Comparison of ENCODE assay signal across 8 mouse cellular contexts in genomic region chr4:134914864-134915209, GRCm38 (mm10). TPM values are rescaled to one million over a fixed set of nuclear protein-coding genes. Genes with fewer than 3 reads are reported as not detected.
DNase-seq lines count a peak whose midpoint lies in the region; ATAC-seq and TF ChIP-seq lines count a peak whose summit lies in the region.

Gene Tmem50a (minus strand): TSS chr4:134915024.

- H3K9me3 ChIP-seq in forebrain, embryonic 13.5 days (replicated peaks): no peaks in the 10 kb centered on the region
- H3K9me3 ChIP-seq in heart, postnatal 0 days (replicated peaks; ENCODE audit: control insufficient read depth, low read length): no peaks in the 10 kb centered on the region
- no peaks in the 10 kb centered on the region for H3K9me3 ChIP-seq in liver, embryonic 16.5 days (replicated peaks; ENCODE audit: control insufficient read depth, low read length)
- H3K9me3 ChIP-seq in neural tube, embryonic 12.5 days: peaks cover 4% of the 10 kb centered on the region; the same call in 1 of the 2 replicates
- H3K9me3 ChIP-seq in stomach, postnatal 0 days (ENCODE audit: control insufficient read depth, low read length): no peaks in the 10 kb centered on the region

- peak within 1 kb of the TSS; percentile 70 for H3K4me2 ChIP-seq in forebrain, embryonic 13.5 days
- peak within 1 kb of the TSS; percentile 68 for H3K4me2 ChIP-seq in heart, postnatal 0 days (ENCODE audit: low read depth, low read length)
- peak within 1 kb of the TSS; percentile 69 for H3K4me2 ChIP-seq in liver, embryonic 16.5 days (ENCODE audit: low read depth, low read length)
- H3K4me2 ChIP-seq in neural tube, embryonic 12.5 days (replicated peaks): peak within 1 kb of the TSS; percentile 74
- peak within 1 kb of the TSS; percentile 70 for H3K4me2 ChIP-seq in stomach, postnatal 0 days (replicated peaks; ENCODE audit: low read depth)

- peaks cover 25% of the 10 kb centered on the region for H3K36me3 ChIP-seq in forebrain, embryonic 13.5 days (ENCODE audit: poor library complexity, severe bottlenecking)
- H3K36me3 ChIP-seq in heart, postnatal 0 days (replicated peaks; ENCODE audit: control insufficient read depth, insufficient read depth, low read length): peaks cover 12% of the 10 kb centered on the region
- H3K36me3 ChIP-seq in liver, embryonic 16.5 days (ENCODE audit: control insufficient read depth, insufficient read depth): peaks cover 5% of the 10 kb centered on the region
- H3K36me3 ChIP-seq in neural tube, embryonic 12.5 days: peaks cover 15% of the 10 kb centered on the region
- no peaks in the 10 kb centered on the region for H3K36me3 ChIP-seq in stomach, postnatal 0 days (ENCODE audit: control insufficient read depth, insufficient read depth, low read length)

- DNase-seq in ES-CJ7 (ENCODE audit: low read depth, low spot score): peak; percentile 97
- DNase-seq in heart, postnatal 0 days (ENCODE audit: low spot score): peak; percentile 95
- peak; percentile 97 to 98 for DNase-seq in kidney, postnatal 4 days
- peak; percentile 96 for DNase-seq in stomach, postnatal 0 days (ENCODE audit: low spot score)

- ATAC-seq in cerebellum, adult (ENCODE audit: insufficient number of reproducible peaks, low FRiP score, low TSS enrichment): peak; percentile 58; the same call in 1 of the 2 replicates
- peak; percentile 94 for ATAC-seq in forebrain, embryonic 13.5 days
- ATAC-seq in heart, postnatal 0 days (ENCODE audit: insufficient read depth, low read depth): peak; percentile 91
- peak; percentile 93 for ATAC-seq in liver, embryonic 16.5 days (ENCODE audit: low read depth)
- ATAC-seq in neural tube, embryonic 12.5 days (ENCODE audit: low FRiP score, low read depth): peak; percentile 88
- peak; percentile 93 for ATAC-seq in stomach, postnatal 0 days (ENCODE audit: low FRiP score, low TSS enrichment)

- under 1% methylated on average over 25 of the region's 25 CpGs for WGBS in forebrain, embryonic 13.5 days
- 0% methylated on average over 25 of the region's 25 CpGs for WGBS in heart, postnatal 0 days
- 0% methylated on average over 25 of the region's 25 CpGs for WGBS in liver, embryonic 16.5 days (ENCODE audit: insufficient replicate concordance)
- WGBS in neural tube, embryonic 12.5 days: under 1% methylated on average over 25 of the region's 25 CpGs
- WGBS in stomach, postnatal 0 days: under 1% methylated on average over 25 of the region's 25 CpGs

- peak within 1 kb of the TSS; percentile 84 for H3K4me3 ChIP-seq in forebrain, embryonic 13.5 days
- peak within 1 kb of the TSS; percentile 88 for H3K4me3 ChIP-seq in heart, postnatal 0 days (ENCODE audit: low read depth, low read length)
- H3K4me3 ChIP-seq in liver, embryonic 16.5 days (ENCODE audit: low read depth, low read length): peak within 1 kb of the TSS; percentile 91
- peak within 1 kb of the TSS; percentile 87 for H3K4me3 ChIP-seq in neural tube, embryonic 12.5 days
- peak within 1 kb of the TSS; percentile 90 for H3K4me3 ChIP-seq in stomach, postnatal 0 days (ENCODE audit: low read depth, low read length)

- H3K4me1 ChIP-seq in forebrain, embryonic 13.5 days: peaks cover 19% of the 10 kb centered on the region
- H3K4me1 ChIP-seq in heart, postnatal 0 days (ENCODE audit: control insufficient read depth, insufficient read depth): peaks cover 13% of the 10 kb centered on the region
- H3K4me1 ChIP-seq in liver, embryonic 16.5 days (ENCODE audit: control insufficient read depth, low read depth, low read length): peaks cover 49% of the 10 kb centered on the region
- H3K4me1 ChIP-seq in neural tube, embryonic 12.5 days: peaks cover 6% of the 10 kb centered on the region
- H3K4me1 ChIP-seq in stomach, postnatal 0 days (replicated peaks; ENCODE audit: control insufficient read depth, insufficient read depth): peaks cover 3% of the 10 kb centered on the region; the same call in 1 of the 2 replicates

- H3K9ac ChIP-seq in forebrain, embryonic 13.5 days: peak within 1 kb of the TSS; percentile 87
- peak within 1 kb of the TSS; percentile 85 for H3K9ac ChIP-seq in heart, postnatal 0 days (replicated peaks; ENCODE audit: low read depth, low read length)
- H3K9ac ChIP-seq in liver, embryonic 16.5 days (ENCODE audit: low read depth, low read length): peak within 1 kb of the TSS; percentile 96
- peak within 1 kb of the TSS; percentile 92 for H3K9ac ChIP-seq in neural tube, embryonic 12.5 days
- H3K9ac ChIP-seq in stomach, postnatal 0 days (ENCODE audit: low read length): peak within 1 kb of the TSS; percentile 87

- no peak for TF ChIP-seq CTCF in heart, postnatal 0 days (IDR thresholded peaks at IDR 0.05; ENCODE audit: low read depth)
- TF ChIP-seq CTCF in stomach, postnatal 0 days (IDR thresholded peaks at IDR 0.05; ENCODE audit: low read depth): no peak

- H3K27ac ChIP-seq in forebrain, embryonic 13.5 days: peak within 1 kb of the TSS; percentile 82
- H3K27ac ChIP-seq in heart, postnatal 0 days (ENCODE audit: low read depth): peak within 1 kb of the TSS; percentile 95
- H3K27ac ChIP-seq in liver, embryonic 16.5 days (ENCODE audit: low read length): peak within 1 kb of the TSS; percentile 100
- peak within 1 kb of the TSS; percentile 74 for H3K27ac ChIP-seq in neural tube, embryonic 12.5 days
- peak within 1 kb of the TSS; percentile 98 for H3K27ac ChIP-seq in stomach, postnatal 0 days (replicated peaks)

- H3K27me3 ChIP-seq in forebrain, embryonic 13.5 days: no peaks in the 10 kb centered on the region
- no peaks in the 10 kb centered on the region for H3K27me3 ChIP-seq in heart, postnatal 0 days (ENCODE audit: control insufficient read depth, insufficient read depth, low read length)
- H3K27me3 ChIP-seq in liver, embryonic 16.5 days (ENCODE audit: control insufficient read depth, insufficient read depth, low read depth, low read length): no peaks in the 10 kb centered on the region
- H3K27me3 ChIP-seq in neural tube, embryonic 12.5 days (replicated peaks): no peaks in the 10 kb centered on the region
- H3K27me3 ChIP-seq in stomach, postnatal 0 days (ENCODE audit: control insufficient read depth, insufficient read depth, low read length): no peaks in the 10 kb centered on the region

- 0 out of 2 replicates have a peak, but pooled peaks have one; percentile 47 for TF ChIP-seq EP300 in heart, postnatal 0 days (IDR thresholded peaks at IDR 0.05; ENCODE audit: low read depth)
- TF ChIP-seq EP300 in stomach, postnatal 0 days (optimal IDR thresholded peaks at IDR 0.05): no peak

RNA-seq across cellular contexts. Expression of gene Tmem50a, which starts in this region (rescaled TPM):
- 161 and 176 TPM in 2 replicates for polyA plus RNA-seq in forebrain, embryonic 13.5 days (2015; fragmentation: Nextera tagmentation; extraction: Ambion mirVana)
- 111 and 117 TPM in 2 replicates for total RNA-seq in heart, postnatal 0 days (2014; rRNA removed; ENCODE audit: low replicate concordance)
- 160 and 171 TPM in 2 replicates for polyA plus RNA-seq in heart, postnatal 0 days (2015; fragmentation: Nextera tagmentation; extraction: Ambion mirVana)
- polyA plus RNA-seq in liver, embryonic 16.5 days (2015; fragmentation: Nextera tagmentation; extraction: Ambion mirVana): 79.1 and 82.5 TPM in 2 replicates
- 179 and 183 TPM in 2 replicates for polyA plus RNA-seq in neural tube, embryonic 12.5 days (2016; fragmentation: Nextera tagmentation; extraction: Ambion mirVana)
- 187 and 193 TPM in 2 replicates for polyA plus RNA-seq in stomach, postnatal 0 days (2015; fragmentation: Nextera tagmentation; extraction: Ambion mirVana)

Comparison
In these comparisons a context has a peak if more than half of its experiments do, and no peak if none do; other contexts are left out.
1. Peak in every context shown above with its lines: DNase-seq, ATAC-seq, H3K4me3 ChIP-seq and H3K27ac ChIP-seq.